Mouse (Mus musculus): Measurements from ENCODE around the gene Mars2. TPM values are rescaled to one million over a fixed set of nuclear protein-coding genes. Genes with fewer than 3 reads are reported as not detected.

The Mars2 gene
- polyA plus RNA-seq, 1 experiment from 2014 or later = 4.1 TPM

GRCm38 (mm10) chr1:55246374-55246773, 9.4 kb downstream of the Mars2 start:
- Histone ChIP-seq H3K27me3 (replicated peaks) (no peaks in the 10 kb centered on the region), H3K9me3 (replicated peaks) (no peaks in the 10 kb centered on the region), H3K36me3 (no peaks in the 10 kb centered on the region), H3K4me2 (no peak overlapping the region), H3K4me1 (replicated peaks) (no peaks in the 10 kb centered on the region), H3K4me3 (no peak overlapping the region), H3K27ac (ENCODE audit: poor library complexity, severe bottlenecking) (no peak overlapping the region), H3K9ac (no peak overlapping the region)
- WGBS = 80% methylated on average over 2 of the region's 2 CpGs
- no peak for ATAC-seq (ENCODE audit: insufficient number of reproducible peaks, low FRiP score)

GRCm38 (mm10) chr1:55264385-55264784, 27.4 kb downstream of the Mars2 start:
- Histone ChIP-seq H3K9ac (no peak overlapping the region), H3K27ac (ENCODE audit: poor library complexity, severe bottlenecking) (no peak overlapping the region), H3K4me2 (no peak overlapping the region), H3K27me3 (replicated peaks) (no peaks in the 10 kb centered on the region), H3K36me3 (no peaks in the 10 kb centered on the region), H3K4me1 (replicated peaks) (peaks cover 5% of the 10 kb centered on the region), H3K9me3 (replicated peaks) (no peaks in the 10 kb centered on the region), H3K4me3 (no peak overlapping the region)
- no peak for ATAC-seq (ENCODE audit: insufficient number of reproducible peaks, low FRiP score)
- 6% methylated on average over 2 of the region's 2 CpGs for WGBS

- H3K9ac ChIP-seq = no peak overlapping the region
- H3K4me3 ChIP-seq = no peak overlapping the region
- 62% methylated on average over 2 of the region's 2 CpGs for WGBS
- no peaks in the 10 kb centered on the region for H3K9me3 ChIP-seq (replicated peaks)
- H3K27ac ChIP-seq (ENCODE audit: poor library complexity, severe bottlenecking) = no peak overlapping the region
- no peak for ATAC-seq (ENCODE audit: insufficient number of reproducible peaks, low FRiP score)
- no peak overlapping the region for H3K4me2 ChIP-seq
- no peaks in the 10 kb centered on the region for H3K27me3 ChIP-seq (replicated peaks)
- H3K4me1 ChIP-seq (replicated peaks) = peaks cover 5% of the 10 kb centered on the region
- no peaks in the 10 kb centered on the region for H3K36me3 ChIP-seq
These were observed 28.5 kb downstream of the Mars2 start for GRCm38 (mm10) chr1:55265447-55265846.

- 72% methylated on average over 9 of the region's 9 CpGs for WGBS
- no peaks in the 10 kb centered on the region for H3K9me3 ChIP-seq (replicated peaks)
- H3K4me1 ChIP-seq (replicated peaks) = no peaks in the 10 kb centered on the region
- H3K36me3 ChIP-seq = no peaks in the 10 kb centered on the region
- H3K27me3 ChIP-seq (replicated peaks) = no peaks in the 10 kb centered on the region
- no peak for ATAC-seq (ENCODE audit: insufficient number of reproducible peaks, low FRiP score)
- H3K9ac ChIP-seq = no peak overlapping the region
- no peak overlapping the region for H3K4me3 ChIP-seq
- no peak overlapping the region for H3K4me2 ChIP-seq
- H3K27ac ChIP-seq (ENCODE audit: poor library complexity, severe bottlenecking) = no peak overlapping the region
These were observed 42.1 kb downstream of the Mars2 start for GRCm38 (mm10) chr1:55279081-55279480.

Other genes with a start within 250 kb of the Mars2 start
- gene Sf3b1, start 209.7 kb upstream of the Mars2 start, polyA plus RNA-seq (2016; fragmentation: Nextera tagmentation; extraction: Ambion mirVana) = 208 and 217 TPM in 2 replicates
- 23.1 and 25.3 TPM in 2 replicates for gene Coq10b, start 184.4 kb upstream of the Mars2 start, polyA plus RNA-seq (2016; fragmentation: Nextera tagmentation; extraction: Ambion mirVana)
- gene Hspe1, start 149.0 kb upstream of the Mars2 start, polyA plus RNA-seq (2016; fragmentation: Nextera tagmentation; extraction: Ambion mirVana) = 427 and 428 TPM in 2 replicates
- gene Hspd1, start 148.9 kb upstream of the Mars2 start, polyA plus RNA-seq (2016; fragmentation: Nextera tagmentation; extraction: Ambion mirVana) = 562 and 569 TPM in 2 replicates
- gene Mob4, start 105.9 kb upstream of the Mars2 start, polyA plus RNA-seq (2016; fragmentation: Nextera tagmentation; extraction: Ambion mirVana) = 104 and 110 TPM in 2 replicates
- 6.5 and 6.8 TPM in 2 replicates for gene Rftn2, start 10.4 kb upstream of the Mars2 start, polyA plus RNA-seq (2016; fragmentation: Nextera tagmentation; extraction: Ambion mirVana)
- 0.51 and 1.3 TPM in 2 replicates for gene Boll, start 126.3 kb downstream of the Mars2 start, polyA plus RNA-seq (2016; fragmentation: Nextera tagmentation; extraction: Ambion mirVana)
- 0.77 and 0.80 TPM in 2 replicates for gene Plcl1, start 168.7 kb downstream of the Mars2 start, polyA plus RNA-seq (2016; fragmentation: Nextera tagmentation; extraction: Ambion mirVana)